Mouse (Mus musculus) lung, adult 2 months (tissue): ENCODE data around the gene Sh3bp2.

Source experiments
- CTCF ChIP-seq: fragments of 200-500 bp; IDR thresholded peaks from 2 replicates; pipeline ENCODE4 v1.5.1; 2011; ENCODE audit warnings: mild to moderate bottlenecking, low read length, control low read depth; ENCODE audit not compliant: insufficient read depth
- POLR2A ChIP-seq: fragments of 200-500 bp; IDR thresholded peaks from 2 replicates; pipeline ENCODE4 v1.6.1; 2011; ENCODE audit warnings: low read depth, mild to moderate bottlenecking, control low read depth, low read length, borderline replicate concordance; ENCODE audit errors: extremely low read depth

GRCm38 (mm10) chr5:34535831-34536230 is 10.2 kb downstream of the Sh3bp2 start:
- TF ChIP-seq CTCF (no peak), POLR2A (no peak)
